Mouse (Mus musculus): ENCODE data around the gene BC035044. TPM values are rescaled to one million over a fixed set of nuclear protein-coding genes. Genes with fewer than 3 reads are reported as not detected.
"Not testable (repeated sequence)": the region's sequence is repeated elsewhere in the genome, so short reads cannot be mapped to it uniquely, and the experiment has no call there.

BC035044 gene
- total RNA-seq, 4 experiments from 2014 or later = 0.84 to 1.7 (median 1.4) TPM

GRCm38 (mm10) chr6:128850671-128851070 is 40.3 kb downstream of the BC035044 start:
- DNase-seq (ENCODE audit: low spot score in 2 of 2) = no peak

- no peak for DNase-seq (ENCODE audit: low spot score in 2 of 2)
These were observed 41.0 kb downstream of the BC035044 start for GRCm38 (mm10) chr6:128849902-128850301.

GRCm38 (mm10) chr6:128847401-128847800 is 43.5 kb downstream of the BC035044 start:
- DNase-seq (ENCODE audit: low spot score in 2 of 2) = no peak

- DNase-seq (ENCODE audit: low spot score in 2 of 2) = no peak
These were observed 44.9 kb downstream of the BC035044 start for GRCm38 (mm10) chr6:128845998-128846542.

- DNase-seq (ENCODE audit: low spot score in 2 of 2) = peak; percentile 62 to 68
These were observed 45.5 kb downstream of the BC035044 start for GRCm38 (mm10) chr6:128845319-128845979.

GRCm38 (mm10) chr6:128844586-128845080 is 46.3 kb downstream of the BC035044 start:
- no peak for DNase-seq (ENCODE audit: low spot score in 2 of 2)

GRCm38 (mm10) chr6:128844131-128844530 is 46.8 kb downstream of the BC035044 start:
- DNase-seq (ENCODE audit: low spot score in 2 of 2) = no peak

GRCm38 (mm10) chr6:128843479-128843992 is 47.4 kb downstream of the BC035044 start:
- DNase-seq (ENCODE audit: low spot score in 2 of 2) = peak in 1 of 2 experiments; percentile 43

- DNase-seq (ENCODE audit: low spot score in 2 of 2) = peak; percentile 91 to 98
These were observed 47.9 kb downstream of the BC035044 start for GRCm38 (mm10) chr6:128842945-128843478.

GRCm38 (mm10) chr6:128842356-128842944 is 48.5 kb downstream of the BC035044 start:
- no peak for DNase-seq (ENCODE audit: low spot score in 2 of 2)

GRCm38 (mm10) chr6:128841327-128842089 is 49.4 kb downstream of the BC035044 start:
- DNase-seq (ENCODE audit: low spot score in 2 of 2) = no peak

- not testable (repeated sequence) for DNase-seq (ENCODE audit: low spot score in 2 of 2)
These were observed 50.3 kb downstream of the BC035044 start for GRCm38 (mm10) chr6:128840669-128841068.

GRCm38 (mm10) chr6:128839921-128840320 is 51.0 kb downstream of the BC035044 start:
- DNase-seq (ENCODE audit: low spot score in 2 of 2) = no peak

- DNase-seq (ENCODE audit: low spot score in 2 of 2) = peak; percentile 57
These were observed 51.6 kb downstream of the BC035044 start for GRCm38 (mm10) chr6:128839266-128839771.

- peak; percentile 82 to 96 for DNase-seq (ENCODE audit: low spot score in 2 of 2)
These were observed 52.3 kb downstream of the BC035044 start for GRCm38 (mm10) chr6:128838342-128839265.

- no peak for DNase-seq (ENCODE audit: low spot score in 2 of 2)
These were observed 53.2 kb downstream of the BC035044 start for GRCm38 (mm10) chr6:128837454-128838341.

GRCm38 (mm10) chr6:128836955-128837334 is 54.0 kb downstream of the BC035044 start:
- DNase-seq (ENCODE audit: low spot score in 2 of 2) = no peak

GRCm38 (mm10) chr6:128836191-128836954 is 54.6 kb downstream of the BC035044 start:
- DNase-seq (ENCODE audit: low spot score in 2 of 2) = no peak

All from left cerebral cortex, adult 8-10 months (tissue).